Mouse (Mus musculus): ENCODE results near the gene Rapgef1.
"Not testable (repeated sequence)": the region's sequence is repeated elsewhere in the genome, so short reads cannot be mapped to it uniquely, and the experiment has no call there.

Gene Rapgef1

GRCm38 (mm10) chr2:29698421-29699290, 79.1 kb downstream of the Rapgef1 start:
- intact Hi-C loops (cut with DNase I): no loop called here

GRCm38 (mm10) chr2:29700898-29701297, 81.4 kb downstream of the Rapgef1 start:
- intact Hi-C loops (cut with DNase I): no loop called here

GRCm38 (mm10) chr2:29701393-29701792, 81.9 kb downstream of the Rapgef1 start:
- intact Hi-C loops (cut with DNase I): no loop called here

DNA sequence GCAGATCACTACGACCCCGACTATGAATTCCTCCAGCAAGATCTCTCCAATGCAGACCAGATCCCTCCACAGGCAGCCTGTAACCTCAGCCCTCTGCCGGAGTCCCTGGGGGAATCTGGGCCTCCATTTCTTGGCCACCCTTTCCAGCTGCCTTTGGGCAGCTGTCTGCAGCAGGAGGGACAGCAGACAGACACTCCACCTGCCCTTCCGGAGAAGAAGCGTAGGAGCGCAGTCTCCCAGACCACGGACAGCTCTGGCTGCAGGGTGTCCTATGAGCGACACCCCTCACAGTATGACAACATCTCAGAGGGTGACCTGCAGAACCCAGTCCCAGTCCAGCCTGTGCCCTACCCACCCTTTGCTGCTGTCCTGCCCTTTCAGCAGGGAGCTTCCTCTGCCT, 82.7 kb downstream of the Rapgef1 start:
- intact Hi-C loops (cut with DNase I): no loop called here

- intact Hi-C loops (cut with DNase I): no loop called here
Measured at GRCm38 (mm10) chr2:29703104-29704081, 83.9 kb downstream of the Rapgef1 start.

DNA sequence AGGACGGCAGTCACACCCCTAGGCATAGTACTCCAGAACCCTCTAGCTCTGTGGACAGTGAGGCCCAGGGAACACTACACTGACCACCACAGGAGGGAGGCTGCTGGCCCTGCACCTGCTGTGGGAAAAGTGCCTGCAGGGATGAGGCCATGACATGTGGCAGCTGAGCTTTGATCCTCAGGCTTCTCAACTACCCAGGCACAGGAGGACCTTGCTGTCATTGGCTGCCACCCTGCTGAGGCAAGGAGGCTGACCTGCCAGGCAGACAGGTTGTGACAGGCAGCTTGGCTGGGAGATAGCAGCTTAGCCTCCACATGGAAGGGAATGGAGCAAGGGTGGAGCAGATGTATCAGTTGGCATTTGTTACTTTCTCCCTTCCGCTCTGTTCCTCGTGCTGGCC, 86.0 kb downstream of the Rapgef1 start:
- intact Hi-C loops (cut with DNase I): no loop called here

GRCm38 (mm10) chr2:29706726-29707620, 87.5 kb downstream of the Rapgef1 start:
- intact Hi-C loops (cut with DNase I): no loop called here

DNA sequence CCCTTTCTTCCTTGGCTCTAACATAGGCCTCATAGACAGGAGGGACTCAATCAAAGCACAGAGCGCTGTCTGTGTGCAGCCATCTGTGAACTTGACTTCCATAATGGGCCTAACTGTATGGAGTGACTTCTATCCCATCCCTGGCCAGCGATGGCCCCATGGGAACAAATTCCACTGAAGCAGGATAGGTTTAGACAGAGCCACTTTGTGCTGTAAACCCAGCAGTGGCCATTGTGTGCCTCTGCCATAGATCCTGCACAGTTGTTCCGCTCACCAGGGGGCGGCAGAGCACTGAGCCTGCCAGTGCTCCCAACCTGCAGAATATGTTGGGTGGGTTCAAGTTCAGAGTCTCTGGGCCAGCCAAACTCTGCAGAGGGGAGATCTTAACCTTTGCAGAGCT, 88.2 kb downstream of the Rapgef1 start:
- intact Hi-C loops (cut with DNase I): no loop called here

DNA sequence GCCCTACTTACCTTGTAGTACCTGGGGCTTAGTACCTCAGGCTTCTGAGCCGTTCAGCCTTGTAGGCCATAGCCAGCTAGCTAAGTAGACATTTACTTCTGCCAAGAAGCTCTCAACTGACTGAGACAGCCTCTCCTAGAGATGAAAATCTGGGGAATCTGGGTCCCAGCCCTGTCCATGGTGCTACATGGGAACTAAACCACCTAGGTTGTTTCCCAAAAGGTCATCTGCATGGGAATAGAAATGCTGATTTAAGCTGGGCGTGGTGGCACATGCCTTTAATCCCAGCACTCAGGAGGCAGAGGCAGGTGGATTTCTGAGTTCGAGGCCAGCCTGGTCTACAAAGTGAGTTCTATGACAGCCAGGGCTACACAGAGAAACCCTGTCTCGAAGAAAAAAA, 88.7 kb downstream of the Rapgef1 start:
- intact Hi-C loops (cut with DNase I): not testable (repeated sequence)

DNA sequence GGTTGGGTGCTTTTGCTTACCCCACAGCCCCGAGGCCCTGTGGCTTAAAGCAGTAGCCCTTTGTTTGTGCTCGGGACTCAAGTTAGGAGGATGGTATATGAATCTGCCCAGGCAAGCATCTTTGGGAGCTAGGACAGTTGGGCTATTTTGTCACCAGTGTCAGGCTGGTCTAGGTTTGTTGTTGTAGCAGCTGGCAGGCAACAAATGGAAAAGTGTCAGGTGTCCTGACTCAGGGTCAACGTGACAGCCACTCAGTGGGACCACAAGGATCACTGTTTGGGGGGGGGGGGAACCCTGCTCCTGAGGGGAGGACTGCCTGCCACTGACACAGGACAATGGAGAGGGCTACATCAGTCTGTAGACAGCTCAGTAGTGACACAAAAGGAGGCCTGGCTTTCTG, 91.5 kb downstream of the Rapgef1 start:
- intact Hi-C loops (cut with DNase I): no loop called here

GRCm38 (mm10) chr2:29711877-29712276, 92.4 kb downstream of the Rapgef1 start:
- intact Hi-C loops (cut with DNase I): no loop called here

GRCm38 (mm10) chr2:29713501-29713900, 94.0 kb downstream of the Rapgef1 start:
- intact Hi-C loops (cut with DNase I): no loop called here

- intact Hi-C loops (cut with DNase I): no loop called here
Measured at GRCm38 (mm10) chr2:29714127-29714526, 94.6 kb downstream of the Rapgef1 start.

DNA sequence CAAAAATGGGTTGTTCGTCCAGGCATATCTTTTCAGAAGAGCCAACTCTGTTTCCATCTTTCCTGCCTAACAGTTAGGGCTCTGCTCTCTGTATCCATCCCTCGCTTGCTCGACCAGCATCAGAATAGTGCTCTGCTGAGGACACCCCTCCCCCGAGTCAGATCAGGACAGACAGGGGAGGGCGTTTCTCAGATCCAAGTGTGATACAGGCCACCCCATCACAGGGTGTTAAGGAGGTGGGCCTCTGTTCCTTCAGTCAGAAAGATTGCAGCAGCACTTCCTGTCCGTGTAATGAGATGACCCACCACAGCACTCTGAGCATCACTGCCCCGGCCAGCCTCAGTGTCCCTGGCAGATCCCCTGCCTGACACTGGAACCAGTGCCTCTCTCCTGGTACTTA, 96.6 kb downstream of the Rapgef1 start:
- intact Hi-C loops (cut with DNase I): no loop called here

- intact Hi-C loops (cut with DNase I): no loop called here
Measured at GRCm38 (mm10) chr2:29716691-29717090, 97.2 kb downstream of the Rapgef1 start.

DNA sequence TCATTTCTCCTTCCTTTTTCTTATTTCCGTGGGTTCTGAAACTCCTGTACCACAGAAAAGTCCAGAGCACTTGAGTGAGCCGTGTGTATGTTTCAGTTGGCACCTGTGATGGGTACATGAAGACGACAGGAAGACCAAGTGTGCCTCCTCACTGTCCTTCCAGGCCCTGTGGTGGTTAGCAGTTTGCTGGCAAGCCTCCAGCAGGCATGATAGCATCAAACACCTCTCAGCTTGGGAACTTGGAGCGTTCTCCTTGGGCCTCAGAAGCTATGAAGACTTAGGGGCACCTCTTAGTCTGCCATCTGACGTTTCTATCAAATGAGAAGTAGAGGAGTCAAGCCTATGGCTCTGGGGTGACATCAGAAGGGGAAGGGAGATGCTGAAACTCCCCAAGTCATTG, 99.1 kb downstream of the Rapgef1 start:
- intact Hi-C loops (cut with DNase I): no loop called here

DNA sequence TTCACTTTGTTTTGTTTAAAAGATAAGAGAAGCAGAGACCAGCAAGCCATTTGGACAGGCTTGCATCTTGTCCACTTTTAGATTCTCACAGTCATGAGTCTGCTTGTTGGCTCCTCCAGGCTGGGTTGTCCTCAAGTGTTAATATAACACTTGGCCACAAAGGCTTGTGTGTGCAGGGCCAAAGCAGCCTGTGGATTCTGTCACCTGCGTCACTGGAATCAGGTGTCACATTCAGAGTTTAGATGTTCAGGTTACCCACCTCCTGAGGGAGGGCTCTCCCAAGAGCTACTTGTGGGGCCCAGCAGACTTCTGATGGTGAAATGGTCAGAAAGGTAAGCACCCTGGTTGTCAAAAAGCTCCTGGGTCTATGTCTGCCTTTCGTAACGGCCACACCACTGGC, 103.6 kb downstream of the Rapgef1 start:
- intact Hi-C loops (cut with DNase I): no loop called here

DNA sequence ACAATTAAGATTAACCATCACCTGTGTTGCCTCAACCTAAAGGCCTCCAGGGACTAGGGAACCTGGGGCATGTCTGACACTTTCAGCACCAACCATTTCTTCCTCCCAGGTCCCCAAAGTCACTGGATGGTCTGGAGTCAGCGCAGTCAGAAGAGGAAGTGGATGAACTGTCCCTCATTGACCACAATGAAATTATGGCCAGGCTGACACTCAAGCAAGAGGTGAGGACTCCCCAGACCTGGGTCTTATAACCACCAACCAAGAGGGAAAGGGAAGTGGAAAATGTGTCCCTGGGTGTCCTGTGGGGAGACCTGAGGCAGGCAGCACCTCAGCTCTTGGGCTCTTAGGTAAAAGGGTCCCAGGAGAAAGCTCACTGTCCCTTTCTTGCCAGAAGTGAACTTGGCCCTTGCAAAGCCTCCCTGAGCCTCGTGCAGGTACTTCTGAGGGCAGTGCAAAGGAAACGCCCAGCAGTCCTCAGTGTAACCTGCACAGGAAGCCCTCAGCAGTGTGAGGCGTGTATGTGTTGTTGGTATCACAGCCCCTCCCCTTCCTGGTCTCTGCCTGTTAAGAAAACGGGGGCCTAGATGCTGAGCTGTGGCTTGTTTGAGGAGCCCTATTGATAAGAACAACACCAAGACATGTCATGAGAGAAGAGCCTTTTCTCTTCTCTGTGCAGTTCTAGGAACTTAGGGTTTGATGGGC, 105.3 kb downstream of the Rapgef1 start:
- intact Hi-C loops (cut with DNase I): no loop called here

- intact Hi-C loops (cut with DNase I): no loop called here
Measured at GRCm38 (mm10) chr2:29729500-29729899, 110.0 kb downstream of the Rapgef1 start.

GRCm38 (mm10) chr2:29731545-29731944, 112.0 kb downstream of the Rapgef1 start:
- intact Hi-C loops (cut with DNase I): loop anchor here (1.0 kb wide), 1 partner anchor 112 kb away; the partner anchor contains the start of gene Rapgef1

Measured in adrenal gland (tissue).